Mouse (Mus musculus) liver, embryonic 11.5 days (tissue): ENCODE measurements around the gene Wipi1. TPM values are rescaled to one million over a fixed set of nuclear protein-coding genes. Genes with fewer than 3 reads are reported as not detected.
A peak's percentile ranks its signal among the peaks of the same experiment; 100 is the strongest.

ENCODE experiments used
- ATAC-seq: fragments of 200-750 bp; cut with Nextera tagmentation; replicated peaks from 2 replicates; pipeline ENCODE4 v1.8.0; 2017; ENCODE audit warnings: moderate number of reproducible peaks, mild to moderate bottlenecking, moderate TSS enrichment, moderate library complexity; ENCODE audit not compliant: low FRiP score
- DNase-seq: peaks from one replicate; pipeline ENCODE4 v3.0.0-alpha.2; 2017; ENCODE audit warnings: low spot score
- H3K27ac ChIP-seq: fragments of 300-500 bp; sonication (generic); 2 replicates; pipeline ENCODE4 v1.5.1; 2014; ENCODE audit warnings: mild to moderate bottlenecking, low read depth, low read length, control low read depth
- H3K27me3 ChIP-seq: fragments of 300-500 bp; sonication (generic); replicated peaks from 2 replicates; pipeline ENCODE4 v1.6.1; 2014; ENCODE audit warnings: low read length, mixed read lengths; ENCODE audit not compliant: control insufficient read depth, insufficient read depth
- H3K36me3 ChIP-seq: fragments of 300-500 bp; sonication (generic); 2 replicates; pipeline ENCODE4 v1.6.1; 2014; ENCODE audit warnings: mild to moderate bottlenecking, low read length, moderate library complexity, mixed read lengths; ENCODE audit not compliant: control insufficient read depth, insufficient read depth
- H3K4me1 ChIP-seq: fragments of 300-500 bp; sonication (generic); replicated peaks from 2 replicates; pipeline ENCODE4 v1.6.1; 2014; ENCODE audit warnings: low read length, mixed read lengths; ENCODE audit not compliant: control insufficient read depth, insufficient read depth
- H3K4me2 ChIP-seq: fragments of 300-500 bp; sonication (generic); 2 replicates; pipeline ENCODE4 v1.6.1; 2014; ENCODE audit warnings: mild to moderate bottlenecking, control low read depth, moderate library complexity
- H3K4me3 ChIP-seq: fragments of 300-500 bp; sonication (generic); 2 replicates; pipeline ENCODE4 v1.5.1; 2014; ENCODE audit warnings: low read depth, low read length, control low read depth
- H3K9ac ChIP-seq: fragments of 300-500 bp; sonication (generic); 2 replicates; pipeline ENCODE4 v1.6.1; 2014; ENCODE audit warnings: low read depth, low read length, control low read depth
- H3K9me3 ChIP-seq: fragments of 300-500 bp; sonication (generic); 2 replicates; pipeline ENCODE4 v1.6.1; 2016; ENCODE audit warnings: low read length, inconsistent platforms, mixed read lengths; ENCODE audit not compliant: control insufficient read depth
- WGBS: fragments of 180-500 bp; shearing (Covaris S2); extraction: QIAGEN DNeasy Blood & Tissue Kit; methylation state at CpG from one replicate; pipeline ENCODE4 v1.1.7; 2014; 5-methylcytosine and 5-hydroxymethylcytosine counted together
- polyA plus RNA-seq: library from polyadenylated mRNA; unstranded; fragments of >200 nt; fragmentation: Nextera tagmentation; extraction: Ambion mirVana; gene quantifications from 2 replicates; pipeline ENCODE4 v1.2.1, GENCODE M21; 2014

The Wipi1 gene
- polyA plus RNA-seq, 1 experiment from 2014 or later = 21.8 TPM

DNA sequence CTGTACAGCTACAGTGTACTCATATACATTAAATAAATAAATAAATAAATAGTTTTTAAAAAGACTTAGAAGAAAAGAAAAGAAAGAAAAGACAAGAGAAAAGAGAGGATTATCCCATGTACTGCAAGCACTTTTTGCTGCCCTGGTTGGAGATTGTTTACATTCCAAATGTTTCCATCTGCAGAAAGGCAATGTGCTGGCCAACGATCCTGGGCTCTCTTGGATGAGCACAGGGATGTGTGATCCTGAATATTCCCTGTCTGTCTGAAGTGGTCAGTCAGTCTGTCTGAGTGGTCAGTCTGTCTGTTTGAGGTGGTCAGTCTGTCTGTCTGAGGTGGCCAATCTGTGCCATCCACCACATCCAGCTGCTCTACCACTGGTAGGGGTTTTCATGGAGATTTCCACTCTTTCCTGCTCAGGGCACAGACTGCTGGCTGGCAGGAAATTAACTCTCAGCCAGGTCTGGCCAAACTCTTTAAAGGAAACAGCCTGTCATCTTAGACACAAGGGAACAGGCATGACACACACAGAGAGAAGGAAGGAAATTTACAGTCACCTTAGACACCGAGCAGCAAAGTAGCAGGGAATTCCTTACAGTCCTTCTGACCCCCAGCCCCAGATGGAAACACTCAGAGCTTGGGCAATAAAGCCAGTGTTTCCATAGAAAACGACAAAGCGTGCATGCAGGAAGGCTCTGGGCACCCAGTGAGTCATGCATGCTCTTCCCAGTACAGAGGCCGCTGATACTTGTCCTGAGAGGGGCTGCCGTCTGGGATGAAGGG lies 18.4 kb downstream of the Wipi1 start:
- ATAC-seq = no peak
- peaks cover 2% of the 10 kb centered on the region for H3K4me1 ChIP-seq
- H3K27me3 ChIP-seq = no peaks in the 10 kb centered on the region
- no peak overlapping the region for H3K4me2 ChIP-seq
- H3K4me3 ChIP-seq = no peak overlapping the region
- H3K27ac ChIP-seq = peak overlapping the region; percentile 8; the same call in 1 of the 2 replicates
- H3K36me3 ChIP-seq = peaks cover 11% of the 10 kb centered on the region
- no peak for DNase-seq
- H3K9ac ChIP-seq = no peak overlapping the region
- 48% methylated on average over 6 of the region's 6 CpGs for WGBS
- no peaks in the 10 kb centered on the region for H3K9me3 ChIP-seq

DNA sequence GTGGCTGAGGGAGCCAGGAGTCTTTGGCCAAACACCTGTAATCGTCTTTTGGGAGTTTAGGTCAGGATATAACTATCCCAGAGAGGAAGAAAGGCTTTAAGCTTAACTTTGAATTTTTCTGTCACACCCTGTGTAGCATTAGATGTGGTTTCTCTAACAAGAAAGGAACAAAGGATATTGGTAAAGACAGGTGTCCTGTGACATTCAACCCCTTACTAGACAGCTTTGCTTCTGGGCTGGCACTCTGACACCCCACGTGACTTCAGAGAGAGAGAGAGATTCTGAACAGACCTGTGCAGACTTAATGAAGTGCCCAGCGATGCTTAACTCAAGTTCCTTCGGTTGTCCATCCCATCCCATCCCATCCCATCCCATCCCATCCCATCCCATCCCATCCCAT lies 20.3 kb downstream of the Wipi1 start:
- WGBS = 85% methylated on average over 4 of the region's 4 CpGs
- no peak for ATAC-seq
- peaks cover 15% of the 10 kb centered on the region for H3K4me1 ChIP-seq
- no peaks in the 10 kb centered on the region for H3K27me3 ChIP-seq
- no peak overlapping the region for H3K9ac ChIP-seq
- no peak overlapping the region for H3K27ac ChIP-seq
- no peaks in the 10 kb centered on the region for H3K9me3 ChIP-seq
- H3K4me3 ChIP-seq = no peak overlapping the region
- peaks cover 8% of the 10 kb centered on the region for H3K36me3 ChIP-seq
- H3K4me2 ChIP-seq = no peak overlapping the region
- DNase-seq = no peak

- Histone ChIP-seq H3K9me3 (no peaks in the 10 kb centered on the region), H3K4me2 (no peak overlapping the region), H3K27ac (no peak overlapping the region), H3K9ac (no peak overlapping the region), H3K4me1 (peaks cover 20% of the 10 kb centered on the region), H3K36me3 (peaks cover 4% of the 10 kb centered on the region), H3K4me3 (no peak overlapping the region), H3K27me3 (no peaks in the 10 kb centered on the region)
- 84% methylated on average over 8 of the region's 8 CpGs for WGBS
- no peak for DNase-seq
- no peak for ATAC-seq
Measured at GRCm38 (mm10) chr11:109590012-109590411, 21.8 kb downstream of the Wipi1 start.

- peak overlapping the region; percentile 75; the same call in 1 of the 2 replicates for H3K27ac ChIP-seq
- peak overlapping the region; percentile 53 for H3K4me2 ChIP-seq
- H3K9me3 ChIP-seq = no peaks in the 10 kb centered on the region
- peak overlapping the region; percentile 13; the same call in 1 of the 2 replicates for H3K4me3 ChIP-seq
- H3K27me3 ChIP-seq = no peaks in the 10 kb centered on the region
- no peaks in the 10 kb centered on the region; the same call in 1 of the 2 replicates for H3K36me3 ChIP-seq
- peak overlapping the region; percentile 42; the same call in 1 of the 2 replicates for H3K9ac ChIP-seq
- DNase-seq (peak; percentile 57), ATAC-seq (peak; percentile 95)
- WGBS = 36% methylated on average over 15 of the region's 15 CpGs
- peaks cover 37% of the 10 kb centered on the region for H3K4me1 ChIP-seq
Measured at GRCm38 (mm10) chr11:109587638-109588374, 24.0 kb downstream of the Wipi1 start.

- no peaks in the 10 kb centered on the region; the same call in 1 of the 2 replicates for H3K36me3 ChIP-seq
- no peaks in the 10 kb centered on the region for H3K27me3 ChIP-seq
- peak overlapping the region; percentile 53 for H3K4me2 ChIP-seq
- H3K4me3 ChIP-seq = peak overlapping the region; percentile 13
- H3K4me1 ChIP-seq = peaks cover 40% of the 10 kb centered on the region
- DNase-seq (no peak), ATAC-seq (peak; percentile 17; the same call in 1 of the 2 replicates)
- H3K27ac ChIP-seq = peak overlapping the region; percentile 62; the same call in 1 of the 2 replicates
- no peak overlapping the region; the same call in 1 of the 2 replicates for H3K9ac ChIP-seq
- WGBS = 26% methylated on average over 13 of the region's 13 CpGs
- H3K9me3 ChIP-seq = no peaks in the 10 kb centered on the region
Measured at GRCm38 (mm10) chr11:109587019-109587418, 24.7 kb downstream of the Wipi1 start.

GRCm38 (mm10) chr11:109586424-109586823 lies 25.3 kb downstream of the Wipi1 start:
- H3K27me3 ChIP-seq = no peaks in the 10 kb centered on the region
- peaks cover 40% of the 10 kb centered on the region for H3K4me1 ChIP-seq
- 55% methylated on average over 2 of the region's 2 CpGs for WGBS
- no peak overlapping the region for H3K27ac ChIP-seq
- no peak overlapping the region for H3K9ac ChIP-seq
- ATAC-seq = no peak
- H3K4me2 ChIP-seq = no peak overlapping the region
- no peaks in the 10 kb centered on the region for H3K9me3 ChIP-seq
- DNase-seq = no peak
- no peak overlapping the region for H3K4me3 ChIP-seq
- no peaks in the 10 kb centered on the region; the same call in 1 of the 2 replicates for H3K36me3 ChIP-seq

- WGBS = 37% methylated on average over 11 of the region's 11 CpGs
- H3K36me3 ChIP-seq = peaks cover 2% of the 10 kb centered on the region; the same call in 1 of the 2 replicates
- H3K4me1 ChIP-seq = peaks cover 40% of the 10 kb centered on the region
- H3K27me3 ChIP-seq = no peaks in the 10 kb centered on the region
- H3K9me3 ChIP-seq = no peaks in the 10 kb centered on the region
- peak overlapping the region; percentile 0; the same call in 1 of the 2 replicates for H3K9ac ChIP-seq
- peak overlapping the region; percentile 38; the same call in 1 of the 2 replicates for H3K27ac ChIP-seq
- H3K4me2 ChIP-seq = peak overlapping the region; percentile 12; the same call in 1 of the 2 replicates
- ATAC-seq = peak; percentile 32
- peak; percentile 69 for DNase-seq
- no peak overlapping the region for H3K4me3 ChIP-seq
Measured at GRCm38 (mm10) chr11:109584843-109585713, 26.7 kb downstream of the Wipi1 start.

DNA sequence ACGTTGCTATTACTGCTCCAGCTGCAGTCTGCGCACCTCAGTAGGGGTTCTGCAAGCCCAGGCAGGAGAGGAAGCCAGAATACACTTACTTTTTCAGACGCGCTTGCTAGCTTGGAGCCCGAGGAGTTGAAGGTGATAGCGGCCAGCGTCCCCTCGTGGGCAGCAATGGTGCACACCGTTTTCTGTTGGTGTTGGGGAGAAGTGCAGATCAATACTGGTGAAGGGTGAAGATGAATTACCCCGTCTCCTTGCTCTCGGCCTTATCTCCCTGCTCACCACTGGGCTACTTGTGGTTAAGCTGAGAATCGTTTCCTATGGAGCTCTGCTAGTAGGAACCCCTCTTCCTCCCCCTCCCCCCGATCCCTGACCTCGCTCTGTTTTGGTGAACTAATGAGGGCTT lies 27.8 kb downstream of the Wipi1 start:
- H3K36me3 ChIP-seq = peaks cover 5% of the 10 kb centered on the region; the same call in 1 of the 2 replicates
- WGBS = 28% methylated on average over 14 of the region's 14 CpGs
- ATAC-seq = no peak; the same call in 1 of the 2 replicates
- peaks cover 40% of the 10 kb centered on the region for H3K4me1 ChIP-seq
- no peak overlapping the region for H3K4me3 ChIP-seq
- peak overlapping the region; percentile 38; the same call in 1 of the 2 replicates for H3K27ac ChIP-seq
- no peaks in the 10 kb centered on the region for H3K9me3 ChIP-seq
- H3K4me2 ChIP-seq = peak overlapping the region; percentile 35
- H3K9ac ChIP-seq = peak overlapping the region; percentile 8; the same call in 1 of the 2 replicates
- peak; percentile 55 for DNase-seq
- no peaks in the 10 kb centered on the region for H3K27me3 ChIP-seq
